Mouse (Mus musculus): ENCODE measurements around the gene Gm13769. TPM values are rescaled to one million over a fixed set of nuclear protein-coding genes. Genes with fewer than 3 reads are reported as not detected.

The Gm13769 gene
- polyA plus RNA-seq (2014; fragmentation: Illumina TruSeq; extraction: RNeasy Lipid Tissue Mini Kit (QIAGEN cat#74804); ENCODE audit: low read depth, low replicate concordance), result not detected

DNA sequence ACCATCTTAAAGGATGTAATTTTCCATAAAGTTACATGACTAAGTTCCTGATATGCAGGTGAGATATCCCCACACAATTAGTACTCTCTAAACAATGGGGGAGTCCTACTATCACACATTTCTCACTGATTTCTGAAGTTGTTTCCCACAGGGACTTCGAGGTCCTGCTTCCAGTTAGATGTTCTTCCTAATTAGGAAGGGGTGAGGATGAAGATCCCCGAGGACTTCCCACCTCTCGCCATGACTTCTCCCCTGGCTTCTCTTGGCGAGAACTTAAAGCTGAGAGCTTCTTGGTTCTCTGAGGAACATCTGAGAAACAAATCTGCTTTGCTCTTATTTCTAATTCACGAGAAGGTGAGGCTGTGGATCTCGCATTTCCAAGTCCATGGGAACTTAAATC lies at the start of gene Gm13769:
Gene Gm13769 (plus strand): TSS at position 301 of the 400 bp plus-strand sequence.

DNA sequence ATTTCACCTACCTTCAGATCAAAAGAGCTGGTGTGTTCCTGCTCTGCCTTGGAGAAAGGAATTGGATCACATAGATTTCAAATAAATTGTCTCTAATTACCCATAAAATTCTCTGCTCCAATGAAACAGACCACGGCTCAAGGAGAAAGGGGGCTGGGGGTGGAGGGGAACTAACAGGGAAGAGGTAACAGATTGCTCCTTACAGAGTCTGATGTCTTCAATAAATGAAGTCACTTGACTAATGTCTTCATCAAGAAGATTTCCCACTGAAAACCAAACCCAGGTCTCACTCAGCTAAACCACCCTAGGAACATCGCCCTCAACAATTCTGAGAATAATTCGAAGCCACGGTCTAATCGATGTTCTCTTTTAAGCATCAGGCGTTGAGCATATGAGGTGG lies 29.3 kb upstream of the Gm13769 start, which contains the start of gene Olfr1272:
Gene Olfr1272 (minus strand): TSS at position 101 of the 400 bp plus-strand sequence.

Other genes with a start within 250 kb of the Gm13769 start
- gene Olfr1269, start 200.8 kb upstream of the Gm13769 start, polyA plus RNA-seq (2014; fragmentation: Illumina TruSeq; extraction: RNeasy Lipid Tissue Mini Kit (QIAGEN cat#74804); ENCODE audit: low read depth, low replicate concordance), result not detected
- not detected for gene Olfr32, start 179.9 kb upstream of the Gm13769 start, polyA plus RNA-seq (2014; fragmentation: Illumina TruSeq; extraction: RNeasy Lipid Tissue Mini Kit (QIAGEN cat#74804); ENCODE audit: low read depth, low replicate concordance)
- not detected for gene Olfr1270, start 169.1 kb upstream of the Gm13769 start, polyA plus RNA-seq (2014; fragmentation: Illumina TruSeq; extraction: RNeasy Lipid Tissue Mini Kit (QIAGEN cat#74804); ENCODE audit: low read depth, low replicate concordance)
- not detected for gene Olfr1506, start 97.7 kb upstream of the Gm13769 start, polyA plus RNA-seq (2014; fragmentation: Illumina TruSeq; extraction: RNeasy Lipid Tissue Mini Kit (QIAGEN cat#74804); ENCODE audit: low read depth, low replicate concordance)
- not detected for gene Olfr142, start 64.6 kb upstream of the Gm13769 start, polyA plus RNA-seq (2014; fragmentation: Illumina TruSeq; extraction: RNeasy Lipid Tissue Mini Kit (QIAGEN cat#74804); ENCODE audit: low read depth, low replicate concordance)
- gene Olfr1271, start 51.2 kb upstream of the Gm13769 start, polyA plus RNA-seq (2014; fragmentation: Illumina TruSeq; extraction: RNeasy Lipid Tissue Mini Kit (QIAGEN cat#74804); ENCODE audit: low read depth, low replicate concordance), result not detected
- gene Olfr1272, start 29.4 kb upstream of the Gm13769 start, polyA plus RNA-seq (2014; fragmentation: Illumina TruSeq; extraction: RNeasy Lipid Tissue Mini Kit (QIAGEN cat#74804); ENCODE audit: low read depth, low replicate concordance), result not detected
- not detected for gene Olfr1274-ps, start 76.5 kb downstream of the Gm13769 start, polyA plus RNA-seq (2014; fragmentation: Illumina TruSeq; extraction: RNeasy Lipid Tissue Mini Kit (QIAGEN cat#74804); ENCODE audit: low read depth, low replicate concordance)

Data from liver, adult 10 weeks (tissue).